Mouse (Mus musculus) left cerebral cortex, adult 2 months (tissue): ENCODE data around the gene Tmem63b. TPM values are rescaled to one million over a fixed set of nuclear protein-coding genes. Genes with fewer than 3 reads are reported as not detected.

Source experiments
- DNase-seq, 2 experiments: peaks; one replicate each; pipeline ENCODE4 v3.0.0; 2021 to 2022; ENCODE audit warnings: low spot score in 2 of 2, mixed read lengths in 1 of 2; ENCODE audit errors: extremely low spot score in 1 of 2
- H3K27ac ChIP-seq: fragments of 200-600 bp; 2 replicates; pipeline ENCODE4 v1.8.1; 2022
- H3K4me3 ChIP-seq: fragments of 200-600 bp; 2 replicates; pipeline ENCODE4 v1.8.1; 2022
- CTCF ChIP-seq: fragments of 200-600 bp; IDR thresholded peaks from 2 replicates; pipeline ENCODE4 v1.8.1; 2022; ENCODE audit warnings: antibody characterized with exemption, mild to moderate bottlenecking, moderate library complexity
- intact Hi-C: fragments of 180-260 bp; cut with DNase I; formaldehyde crosslinking; loops from one replicate; pipeline ENCODE4 v1.15.1; 2025
- total RNA-seq, 2 experiments: library from RNA; stranded (reverse); gene quantifications; 2 replicates each; pipeline ENCODE4 v1.2.3; 2021

Tmem63b gene
- total RNA-seq, 2 experiments from 2014 or later = 176 to 184 TPM

- Histone ChIP-seq H3K4me3 (no peak overlapping the region), H3K27ac (no peak overlapping the region)
- peak; percentile 78 to 84 for DNase-seq
- peak; percentile 97 for TF ChIP-seq CTCF
- intact Hi-C loops = loop anchor here (1.0 kb wide), 1 partner anchor 55 kb away; no protein-coding TSS in a partner anchor
Measured at GRCm38 (mm10) chr17:45663106-45663919, 23.4 kb downstream of the Tmem63b start.

GRCm38 (mm10) chr17:45659225-45659624 is 27.5 kb downstream of the Tmem63b start, which contains the start of gene Capn11:
Gene Capn11, minus strand, starts transcription at chr17:45659325.
- TF ChIP-seq CTCF = no peak
- H3K27ac ChIP-seq = no peak within 1 kb of the TSS
- intact Hi-C loops = no loop called here
- DNase-seq = no peak
- no peak within 1 kb of the TSS for H3K4me3 ChIP-seq

DNA sequence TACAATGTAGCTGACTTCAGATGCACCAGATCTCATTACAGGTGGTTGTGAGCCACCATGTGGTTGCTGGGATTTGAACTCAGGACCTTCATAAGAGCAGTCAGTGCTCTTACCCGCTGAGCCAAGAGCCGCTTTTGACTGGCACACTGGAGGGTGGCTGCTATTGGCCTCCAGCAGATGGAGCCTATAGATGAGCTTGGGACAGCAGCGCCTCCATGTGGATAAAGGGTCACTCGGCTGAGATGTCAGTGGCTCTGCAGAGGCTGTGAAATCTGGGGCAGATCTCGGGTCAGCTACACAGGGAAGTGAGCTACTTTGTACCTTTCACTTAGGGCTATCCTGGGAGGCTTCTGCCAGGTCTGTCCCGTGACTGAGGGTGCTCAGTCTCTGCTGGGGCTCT is 30.9 kb downstream of the Tmem63b start:
- no peak for DNase-seq
- intact Hi-C loops = loop anchor here (1.0 kb wide), 1 partner anchor 19 kb away; no protein-coding TSS in a partner anchor
- no peak overlapping the region for H3K27ac ChIP-seq
- H3K4me3 ChIP-seq = no peak overlapping the region
- peak; percentile 26 for TF ChIP-seq CTCF

GRCm38 (mm10) chr17:45653233-45653632 is 33.5 kb downstream of the Tmem63b start:
- intact Hi-C loops = no loop called here
- Histone ChIP-seq H3K27ac (no peak overlapping the region), H3K4me3 (no peak overlapping the region)
- no peak for TF ChIP-seq CTCF
- DNase-seq = no peak

DNA sequence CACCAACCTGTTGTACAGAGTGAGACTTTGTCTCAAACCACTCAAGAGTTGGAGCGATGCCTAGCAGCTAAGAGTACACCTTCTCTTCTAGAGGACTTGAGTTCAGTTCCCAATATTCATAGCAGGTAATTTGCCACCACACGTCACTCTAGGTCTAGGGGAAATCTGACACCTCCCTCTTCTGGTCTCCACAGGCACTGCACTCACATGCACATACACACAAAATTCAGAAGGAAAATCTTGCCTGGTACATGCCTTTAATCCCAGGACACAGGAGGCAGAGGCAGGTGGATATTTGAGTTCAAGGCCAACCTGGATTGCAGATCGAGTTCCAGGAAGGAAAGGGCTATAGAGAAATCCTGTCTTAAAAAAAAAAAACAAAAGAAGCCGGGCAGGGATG is 42.5 kb downstream of the Tmem63b start:
- intact Hi-C loops = loop anchor here (5.0 kb wide), 1 partner anchor 167 kb away; the partner anchor contains the start of gene Spats1
- no peak overlapping the region for H3K27ac ChIP-seq
- no peak; the same call in 1 of the 2 replicates for TF ChIP-seq CTCF
- H3K4me3 ChIP-seq = no peak overlapping the region
- DNase-seq = no peak

DNA sequence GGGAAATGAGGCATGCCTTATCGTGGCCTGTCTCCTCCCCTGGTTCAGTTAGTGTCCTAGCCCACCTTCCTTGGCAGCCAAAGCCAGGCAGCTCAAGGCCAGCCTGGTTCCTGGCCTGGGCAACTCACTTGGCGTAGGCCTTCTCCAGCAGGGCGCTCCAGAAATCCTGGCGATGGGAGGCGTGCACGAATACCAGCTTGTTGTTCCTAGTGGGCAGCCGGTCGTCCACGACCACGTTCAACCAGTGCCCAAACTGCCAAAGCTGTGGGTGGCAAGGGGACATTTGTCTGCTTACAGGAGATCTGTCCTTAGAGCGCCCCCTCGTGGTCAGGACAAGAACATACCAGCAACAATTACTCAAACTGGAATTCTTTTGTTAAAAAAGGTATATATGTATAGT is 44.0 kb downstream of the Tmem63b start:
- TF ChIP-seq CTCF = peak; percentile 82
- Histone ChIP-seq H3K4me3 (no peak overlapping the region), H3K27ac (no peak overlapping the region)
- peak; percentile 61 to 71 for DNase-seq
- intact Hi-C loops = loop anchor here (2.0 to 5.0 kb wide), 2 partner anchors 58 to 165 kb away; partner anchors contain the start of gene Spats1

- H3K27ac ChIP-seq = no peak overlapping the region
- intact Hi-C loops = loop anchor here (2.0 to 5.0 kb wide), 2 partner anchors 57 to 165 kb away; partner anchors contain the start of gene Spats1
- TF ChIP-seq CTCF = no peak
- H3K4me3 ChIP-seq = no peak overlapping the region
- no peak for DNase-seq
Measured at GRCm38 (mm10) chr17:45641981-45642380, 44.7 kb downstream of the Tmem63b start.

- no peak for DNase-seq
- no peak for TF ChIP-seq CTCF
- H3K27ac ChIP-seq = no peak overlapping the region
- H3K4me3 ChIP-seq = no peak overlapping the region
- intact Hi-C loops = no loop called here
Measured at GRCm38 (mm10) chr17:45638596-45639295, 48.0 kb downstream of the Tmem63b start.

- Histone ChIP-seq H3K4me3 (no peak overlapping the region), H3K27ac (no peak overlapping the region)
- intact Hi-C loops = no loop called here
- no peak for DNase-seq
- TF ChIP-seq CTCF = no peak
Measured at GRCm38 (mm10) chr17:45634033-45634432, 52.7 kb downstream of the Tmem63b start.

GRCm38 (mm10) chr17:45631940-45632339 is 54.8 kb downstream of the Tmem63b start:
- intact Hi-C loops = loop anchor here (2.0 kb wide), 1 partner anchor 57 kb away; no protein-coding TSS in a partner anchor
- no peak overlapping the region for H3K4me3 ChIP-seq
- H3K27ac ChIP-seq = no peak overlapping the region
- no peak for DNase-seq
- no peak for TF ChIP-seq CTCF

DNA sequence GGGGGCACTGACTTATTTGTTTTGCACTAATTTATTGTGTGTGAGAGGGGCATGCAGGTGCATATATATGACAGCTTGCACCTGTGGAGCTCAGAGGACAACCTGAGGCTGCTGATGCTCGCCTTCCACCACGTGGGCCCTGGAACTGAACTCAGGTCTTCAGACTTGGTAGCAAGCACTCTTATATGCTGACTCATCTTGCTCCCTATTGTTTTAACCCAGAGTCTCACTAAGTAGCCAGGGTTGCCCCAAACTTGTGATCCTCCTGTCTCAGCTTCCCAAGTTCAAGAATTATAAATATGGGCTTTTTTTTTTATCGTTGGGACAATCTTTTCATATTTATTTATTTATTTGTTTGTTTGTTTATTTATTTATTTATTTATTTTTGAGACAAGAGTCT is 55.7 kb downstream of the Tmem63b start:
- no peak for DNase-seq
- TF ChIP-seq CTCF = no peak
- intact Hi-C loops = loop anchor here (2.0 kb wide), 1 partner anchor 56 kb away; no protein-coding TSS in a partner anchor
- no peak overlapping the region for H3K4me3 ChIP-seq
- no peak overlapping the region for H3K27ac ChIP-seq
